Mouse (Mus musculus) forebrain, embryonic 14.5 days (tissue): ENCODE measurements at regions not wholly inside any gene's neighbourhood (a gene's known extent, or its start where the extent isn't known, plus 50 kb on each side); places are given as distances from the start of the nearest gene placed in this dataset.

ENCODE experiments used
- ATAC-seq: fragments of 200-750 bp; cut with Nextera tagmentation; 2 replicates; pipeline ENCODE4 v1.8.0; 2017; ENCODE audit warnings: mild to moderate bottlenecking, moderate library complexity
- DNase-seq: peaks from one replicate; pipeline ENCODE4 v3.0.0-alpha.2; 2015; ENCODE audit warnings: low spot score
- H3K27ac ChIP-seq: fragments of 300-500 bp; sonication (generic); 2 replicates; pipeline ENCODE4 v1.5.1; 2014; ENCODE audit warnings: low read depth, mild to moderate bottlenecking, control low read depth, low read length, moderate library complexity
- H3K27me3 ChIP-seq: fragments of 300-500 bp; sonication (generic); replicated peaks from 2 replicates; pipeline ENCODE4 v1.6.1; 2014; ENCODE audit warnings: low read length, control low read depth, mixed read lengths; ENCODE audit not compliant: control insufficient read depth, insufficient read depth
- H3K36me3 ChIP-seq: fragments of 300-500 bp; sonication (generic); 2 replicates; pipeline ENCODE4 v1.6.1; 2014; ENCODE audit warnings: low read length, control low read depth; ENCODE audit not compliant: control insufficient read depth, insufficient read depth
- H3K4me1 ChIP-seq: fragments of 300-500 bp; sonication (generic); 2 replicates; pipeline ENCODE4 v1.6.1; 2014; ENCODE audit warnings: antibody characterized with exemption, low read length, control low read depth; ENCODE audit not compliant: control insufficient read depth, insufficient read depth
- H3K4me2 ChIP-seq: fragments of 300-500 bp; sonication (generic); 2 replicates; pipeline ENCODE4 v1.6.1; 2014; ENCODE audit warnings: mild to moderate bottlenecking, control low read depth, low read length
- H3K4me3 ChIP-seq: fragments of 300-500 bp; sonication (generic); 2 replicates; pipeline ENCODE4 v1.5.1; 2014; ENCODE audit warnings: low read depth, low read length, control low read depth
- H3K9ac ChIP-seq: fragments of 300-500 bp; sonication (generic); 2 replicates; pipeline ENCODE4 v1.6.1; 2014; ENCODE audit warnings: mild to moderate bottlenecking, low read length, control low read depth, moderate library complexity
- H3K9me3 ChIP-seq: fragments of 300-500 bp; sonication (generic); replicated peaks from 2 replicates; pipeline ENCODE4 v1.6.1; 2016; ENCODE audit warnings: low read length, control low read depth, mixed read lengths; ENCODE audit not compliant: control insufficient read depth
- WGBS: fragments of 180-500 bp; shearing (Covaris S2); extraction: QIAGEN DNeasy Blood & Tissue Kit; methylation state at CpG from one replicate; pipeline ENCODE4 v1.1.7; 2014; 5-methylcytosine and 5-hydroxymethylcytosine counted together

DNA sequence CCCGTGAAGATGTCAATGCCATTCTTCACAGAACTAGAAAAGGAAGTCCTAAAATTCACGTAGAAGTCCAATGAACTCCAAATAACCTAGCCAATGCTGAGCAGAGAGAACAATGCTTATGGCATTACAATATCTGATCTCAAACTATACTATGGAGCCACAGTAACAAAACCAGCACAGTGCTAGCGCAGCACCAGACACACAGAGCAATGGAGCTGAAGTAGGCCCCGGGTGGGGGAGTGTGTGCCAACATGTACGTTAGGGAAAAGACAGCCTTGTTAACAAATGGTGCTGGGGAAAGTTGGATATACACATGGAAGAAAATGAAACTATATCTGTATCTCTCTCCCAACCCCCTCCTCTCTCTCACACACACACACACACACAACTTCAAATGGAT lies 409.8 kb downstream of the Rps24 start:
- Histone ChIP-seq H3K27ac (no peak overlapping the region), H3K9ac (no peak overlapping the region), H3K9me3 (0 out of 2 replicates have a peak, but pooled peaks cover 2% of the 10 kb centered on the region), H3K36me3 (no peaks in the 10 kb centered on the region), H3K27me3 (no peaks in the 10 kb centered on the region), H3K4me1 (peaks cover 2% of the 10 kb centered on the region; the same call in 1 of the 2 replicates), H3K4me2 (no peak overlapping the region), H3K4me3 (no peak overlapping the region)
- no peak for ATAC-seq
- no peak for DNase-seq
- 91% methylated on average over 5 of the region's 5 CpGs for WGBS

DNA sequence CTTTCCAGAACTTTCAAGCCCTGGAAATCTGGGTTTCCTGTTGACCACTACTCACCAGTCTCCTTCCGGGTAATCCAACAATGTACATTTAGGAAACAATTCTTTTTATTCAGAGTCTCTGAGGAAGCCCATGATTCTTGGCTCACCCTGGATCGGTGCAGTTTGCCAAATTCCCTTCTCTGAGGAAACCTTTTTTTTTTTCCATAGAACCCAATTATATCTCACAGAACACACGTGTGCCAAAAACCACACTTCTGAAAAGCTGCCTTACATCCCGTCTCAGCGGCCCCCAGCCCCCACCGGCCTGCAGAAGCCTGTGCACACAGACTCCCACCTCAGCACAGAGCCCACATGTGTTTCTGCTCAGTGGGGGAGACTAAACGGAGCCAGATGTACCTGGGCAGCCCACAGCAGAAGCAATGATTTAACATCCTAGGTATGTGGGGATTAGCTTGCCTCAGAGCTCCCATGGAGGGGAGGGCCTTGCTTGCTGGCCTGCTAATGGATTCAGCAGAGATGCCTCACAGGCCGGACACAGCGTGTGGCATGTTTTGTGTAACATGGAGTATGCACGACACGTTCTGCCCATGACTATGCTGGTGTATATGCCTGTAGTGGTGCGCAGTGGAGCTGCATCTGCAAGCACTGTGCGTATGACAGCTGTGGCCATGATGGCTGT lies 413.7 kb downstream of the Rps24 start:
- H3K4me2 ChIP-seq, result no peak overlapping the region
- no peaks in the 10 kb centered on the region for H3K36me3 ChIP-seq
- H3K9ac ChIP-seq, result no peak overlapping the region
- no peak overlapping the region for H3K4me3 ChIP-seq
- H3K27ac ChIP-seq, result no peak overlapping the region; the same call in 1 of the 2 replicates
- peaks cover 2% of the 10 kb centered on the region; the same call in 1 of the 2 replicates for H3K4me1 ChIP-seq
- peak; percentile 72 for DNase-seq
- ATAC-seq, result peak; percentile 46
- WGBS, result 47% methylated on average over 13 of the region's 13 CpGs
- 0 out of 2 replicates have a peak, but pooled peaks cover 2% of the 10 kb centered on the region for H3K9me3 ChIP-seq
- no peaks in the 10 kb centered on the region for H3K27me3 ChIP-seq

DNA sequence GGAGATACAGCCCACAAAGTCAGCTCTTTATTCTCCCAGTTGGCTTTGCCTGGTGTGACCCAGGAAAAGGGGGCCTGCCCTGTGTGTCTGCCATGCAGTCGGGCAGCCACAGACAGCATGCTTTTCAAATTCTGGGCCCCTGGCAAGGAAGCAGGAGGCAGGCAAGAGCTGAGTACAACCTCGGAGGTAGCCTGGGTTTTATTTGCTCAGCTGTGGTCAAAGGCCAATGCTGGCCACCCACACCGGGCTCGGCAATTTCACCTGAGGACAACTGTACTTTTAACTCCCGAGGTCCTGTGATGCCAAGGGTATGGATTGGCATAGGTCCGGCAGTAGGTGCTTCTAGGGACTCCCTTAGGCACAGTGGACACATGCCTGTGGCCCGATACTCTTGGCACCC lies 414.8 kb downstream of the Rps24 start:
- WGBS, result 80% methylated on average over 7 of the region's 7 CpGs
- Histone ChIP-seq H3K36me3 (no peaks in the 10 kb centered on the region), H3K9ac (no peak overlapping the region), H3K4me2 (no peak overlapping the region), H3K27me3 (no peaks in the 10 kb centered on the region), H3K4me1 (peaks cover 2% of the 10 kb centered on the region; the same call in 1 of the 2 replicates), H3K9me3 (no peaks in the 10 kb centered on the region), H3K27ac (no peak overlapping the region), H3K4me3 (no peak overlapping the region)
- DNase-seq (no peak), ATAC-seq (no peak)

DNA sequence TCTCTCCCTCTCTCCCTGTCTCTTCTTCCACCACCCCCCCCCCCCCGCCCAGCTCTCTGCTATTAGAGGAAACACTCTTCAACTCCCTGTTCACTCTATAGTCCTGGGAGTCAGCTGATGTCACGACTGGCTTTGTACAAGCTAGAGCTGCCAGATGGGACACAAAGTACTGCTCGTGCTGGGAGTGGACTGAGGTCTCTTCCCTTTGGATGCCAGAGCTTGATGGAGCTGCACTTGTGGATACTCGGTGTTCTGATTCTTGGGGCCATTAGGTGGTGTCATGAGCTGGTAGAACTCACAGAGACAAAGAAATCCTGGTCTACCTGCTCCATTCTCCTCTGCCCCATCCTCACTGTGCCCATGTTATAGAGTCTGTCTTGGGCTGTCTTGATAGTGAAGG lies 415.9 kb downstream of the Rps24 start:
- DNase-seq (peak; percentile 23), ATAC-seq (no peak)
- Histone ChIP-seq H3K9ac (no peak overlapping the region), H3K4me3 (no peak overlapping the region), H3K36me3 (no peaks in the 10 kb centered on the region), H3K27ac (no peak overlapping the region), H3K27me3 (no peaks in the 10 kb centered on the region), H3K4me2 (no peak overlapping the region), H3K9me3 (no peaks in the 10 kb centered on the region), H3K4me1 (peaks cover 2% of the 10 kb centered on the region; the same call in 1 of the 2 replicates)
- 21% methylated on average over 3 of the region's 4 CpGs for WGBS

DNA sequence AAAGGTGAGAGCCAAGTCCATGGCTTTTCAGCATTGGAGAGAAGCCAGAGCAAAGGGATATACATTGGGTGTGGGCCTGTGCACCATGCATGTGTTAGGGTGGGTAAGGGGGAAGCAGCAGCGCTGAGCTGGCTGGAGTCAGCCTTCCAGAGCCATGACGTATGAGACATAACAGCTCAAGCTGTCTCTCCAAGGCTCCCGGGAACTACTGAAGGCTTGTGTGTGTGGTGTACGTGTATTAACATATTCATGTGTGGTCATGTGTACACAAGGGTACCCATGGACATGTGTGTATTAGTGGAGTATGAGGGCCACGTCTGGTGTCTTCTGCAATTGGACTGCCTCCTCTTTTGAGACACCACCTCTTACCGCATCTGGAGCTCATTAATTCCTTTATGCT lies 417.8 kb downstream of the Rps24 start:
- peaks cover 2% of the 10 kb centered on the region; the same call in 1 of the 2 replicates for H3K4me1 ChIP-seq
- no peak overlapping the region for H3K27ac ChIP-seq
- H3K27me3 ChIP-seq, result no peaks in the 10 kb centered on the region
- H3K4me3 ChIP-seq, result no peak overlapping the region
- no peaks in the 10 kb centered on the region for H3K36me3 ChIP-seq
- no peak overlapping the region for H3K9ac ChIP-seq
- ATAC-seq, result no peak
- H3K9me3 ChIP-seq, result no peaks in the 10 kb centered on the region
- WGBS, result 86% methylated on average over 6 of the region's 6 CpGs
- no peak for DNase-seq
- no peak overlapping the region for H3K4me2 ChIP-seq

DNA sequence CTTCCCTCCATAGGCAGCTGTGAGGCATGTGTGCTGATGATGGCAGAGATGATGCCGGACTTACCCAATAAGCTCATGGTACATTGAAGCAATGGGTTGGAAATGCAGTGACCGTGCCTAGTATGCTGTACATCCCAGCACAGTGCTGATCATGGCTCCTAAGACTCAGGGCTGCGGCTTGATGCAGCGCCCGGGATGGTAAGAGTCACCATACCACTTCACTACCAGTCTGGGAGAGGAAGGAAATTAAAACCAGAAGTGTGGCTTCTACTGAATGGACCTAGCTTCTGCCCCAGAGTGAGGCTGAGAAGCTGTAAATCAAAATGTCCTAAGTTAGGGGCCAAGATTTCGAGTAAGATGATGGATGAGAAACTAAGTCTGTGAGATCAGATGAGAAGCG lies 420.0 kb downstream of the Rps24 start:
- Histone ChIP-seq H3K27ac (no peak overlapping the region), H3K4me2 (no peak overlapping the region), H3K36me3 (no peaks in the 10 kb centered on the region), H3K4me3 (no peak overlapping the region), H3K9me3 (no peaks in the 10 kb centered on the region), H3K27me3 (no peaks in the 10 kb centered on the region), H3K9ac (no peak overlapping the region), H3K4me1 (no peaks in the 10 kb centered on the region)
- WGBS, result 88% methylated on average over 7 of the region's 7 CpGs
- DNase-seq, result no peak
- ATAC-seq, result no peak

DNA sequence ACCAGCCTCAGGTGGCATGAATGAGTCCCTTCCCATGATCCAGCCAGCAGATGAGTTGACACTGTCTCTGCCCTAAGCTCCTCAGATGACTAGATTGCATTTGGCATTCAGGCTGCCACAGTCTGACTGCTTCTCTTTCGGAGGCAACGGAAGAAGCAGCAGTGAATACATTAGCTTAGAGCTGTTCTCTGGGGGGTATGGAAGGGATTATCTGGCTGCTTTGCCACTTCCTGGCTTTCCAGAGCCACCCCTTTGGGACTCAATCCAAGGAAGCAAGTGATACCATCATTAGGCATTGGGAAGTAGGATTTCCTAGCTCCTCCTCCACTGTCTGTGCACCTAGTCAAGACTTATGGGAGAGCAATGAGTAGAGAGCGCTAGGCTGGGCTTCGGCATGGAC lies 421.5 kb downstream of the Rps24 start:
- no peak; the same call in 1 of the 2 replicates for ATAC-seq

DNA sequence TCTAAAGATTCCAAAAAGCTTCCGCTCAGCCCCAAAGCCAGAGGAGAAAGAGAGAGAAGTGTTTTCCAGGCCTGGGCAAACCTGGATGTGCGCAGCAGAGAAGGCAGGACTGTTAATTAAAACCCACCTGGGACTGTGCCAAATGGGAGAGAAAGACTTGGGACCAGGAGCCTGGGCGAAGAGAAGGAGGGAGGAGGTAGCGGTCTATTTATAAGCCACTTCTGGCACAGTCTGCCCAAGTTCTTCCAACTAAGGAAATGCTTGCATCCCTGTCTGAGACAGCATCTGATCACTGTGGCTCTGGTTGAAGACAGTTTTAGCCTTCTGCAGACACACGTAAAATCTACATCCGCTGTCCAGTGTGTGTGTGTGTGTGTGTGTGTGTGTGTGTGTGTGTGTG lies 424.7 kb downstream of the Rps24 start:
- Histone ChIP-seq H3K27me3 (no peaks in the 10 kb centered on the region), H3K4me3 (no peak overlapping the region), H3K4me2 (no peak overlapping the region), H3K4me1 (no peaks in the 10 kb centered on the region), H3K9ac (no peak overlapping the region), H3K36me3 (no peaks in the 10 kb centered on the region), H3K9me3 (no peaks in the 10 kb centered on the region), H3K27ac (no peak overlapping the region)
- 42% methylated on average over 6 of the region's 6 CpGs for WGBS
- peak; percentile 55; the same call in 1 of the 2 replicates for ATAC-seq
- DNase-seq, result peak; percentile 82

More for the DNA sequence above, 421.5 kb downstream of the Rps24 start:
- no peak overlapping the region; the same call in 1 of the 2 replicates for H3K27ac ChIP-seq
- no peaks in the 10 kb centered on the region for H3K9me3 ChIP-seq
- H3K4me3 ChIP-seq, result no peak overlapping the region
- no peaks in the 10 kb centered on the region for H3K36me3 ChIP-seq
- DNase-seq, result peak; percentile 72
- H3K4me1 ChIP-seq, result no peaks in the 10 kb centered on the region
- WGBS, result 73% methylated on average over 4 of the region's 4 CpGs
- no peak overlapping the region for H3K4me2 ChIP-seq
- H3K27me3 ChIP-seq, result no peaks in the 10 kb centered on the region
- no peak overlapping the region for H3K9ac ChIP-seq

DNA sequence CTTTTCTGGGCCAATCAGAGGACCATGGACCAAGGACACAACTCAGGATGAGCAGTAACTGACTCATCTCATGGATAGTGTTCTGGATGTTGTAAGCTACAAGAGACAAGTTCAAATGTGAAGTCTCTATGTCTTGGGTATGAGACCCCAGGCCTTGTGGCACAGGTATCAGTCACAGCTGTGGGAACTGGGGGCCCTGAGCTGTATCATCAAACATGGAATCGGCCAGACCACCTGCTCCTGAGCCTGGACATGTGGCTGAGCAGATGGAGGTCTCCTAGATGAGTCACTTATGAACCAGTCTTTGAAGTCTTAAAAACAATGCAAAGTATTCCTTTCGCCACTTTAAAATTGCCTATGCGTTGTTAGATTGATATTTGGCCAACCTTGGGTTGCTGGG lies 432.1 kb downstream of the Rps24 start:
- H3K4me3 ChIP-seq, result no peak overlapping the region
- ATAC-seq (no peak), DNase-seq (no peak)
- H3K36me3 ChIP-seq, result no peaks in the 10 kb centered on the region
- 93% methylated on average over 3 of the region's 3 CpGs for WGBS
- no peaks in the 10 kb centered on the region for H3K4me1 ChIP-seq
- H3K27ac ChIP-seq, result no peak overlapping the region
- H3K9me3 ChIP-seq, result no peaks in the 10 kb centered on the region
- no peak overlapping the region for H3K4me2 ChIP-seq
- no peak overlapping the region for H3K9ac ChIP-seq
- H3K27me3 ChIP-seq, result no peaks in the 10 kb centered on the region
